Mouse (Mus musculus): ENCODE results near the gene Rnd2.
A peak's percentile ranks its signal among the peaks of the same experiment; 100 is the strongest.
"Not testable (repeated sequence)": the region's sequence is repeated elsewhere in the genome, so short reads cannot be mapped to it uniquely, and the experiment has no call there.

The Rnd2 gene

GRCm38 (mm10) chr11:101447786-101448185 lies 17.0 kb upstream of the Rnd2 start:
- no peak for DNase-seq

DNA sequence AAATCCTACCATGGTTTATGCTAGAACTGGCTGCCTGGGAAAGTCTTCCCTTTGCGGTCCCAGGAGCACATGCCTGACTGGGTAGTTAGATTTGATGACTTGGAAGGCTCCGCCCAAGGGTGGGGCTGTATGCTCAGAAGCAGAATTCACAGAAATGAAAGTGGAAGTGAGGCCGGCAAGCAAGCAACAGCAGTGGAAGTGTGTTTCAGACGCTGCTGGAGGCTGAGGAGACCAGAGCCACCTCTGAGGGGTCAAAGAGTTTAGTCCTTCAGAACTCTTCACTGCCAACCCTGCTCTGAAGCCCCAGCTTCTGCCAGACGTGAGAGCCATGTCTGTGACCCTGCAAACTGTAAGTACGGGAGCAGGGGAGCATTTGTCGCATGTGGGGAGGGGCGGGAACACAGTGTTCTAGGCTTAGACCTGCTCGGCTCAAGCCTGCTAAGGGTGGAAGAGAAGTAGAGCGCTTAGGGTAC lies 16.5 kb upstream of the Rnd2 start, which contains the start of gene Ifi35:
Gene Ifi35, plus strand, starts transcription at position 134 of the 473 bp plus-strand sequence.
- peak; percentile 59 to 65 for DNase-seq

DNA sequence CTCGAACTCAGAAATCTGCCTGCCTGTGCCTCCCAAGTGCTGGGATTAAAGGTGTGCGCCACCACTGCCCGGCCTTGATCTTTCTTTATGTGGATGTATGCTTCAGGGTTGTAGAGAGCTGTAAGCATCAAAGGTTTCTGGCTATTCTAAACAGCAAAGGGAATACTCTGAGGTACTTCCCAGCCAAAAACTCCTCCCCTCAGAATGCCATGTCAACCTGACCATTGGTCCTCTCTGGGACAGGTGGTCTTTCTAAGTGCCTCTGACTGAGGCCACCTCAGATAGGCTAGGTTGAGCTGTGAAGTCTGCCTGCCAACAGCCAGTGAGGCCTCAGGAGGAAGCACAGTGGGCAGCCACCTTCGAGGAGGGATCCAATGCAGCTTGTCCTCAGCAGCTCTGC lies 15.9 kb upstream of the Rnd2 start:
- DNase-seq, result no peak

DNA sequence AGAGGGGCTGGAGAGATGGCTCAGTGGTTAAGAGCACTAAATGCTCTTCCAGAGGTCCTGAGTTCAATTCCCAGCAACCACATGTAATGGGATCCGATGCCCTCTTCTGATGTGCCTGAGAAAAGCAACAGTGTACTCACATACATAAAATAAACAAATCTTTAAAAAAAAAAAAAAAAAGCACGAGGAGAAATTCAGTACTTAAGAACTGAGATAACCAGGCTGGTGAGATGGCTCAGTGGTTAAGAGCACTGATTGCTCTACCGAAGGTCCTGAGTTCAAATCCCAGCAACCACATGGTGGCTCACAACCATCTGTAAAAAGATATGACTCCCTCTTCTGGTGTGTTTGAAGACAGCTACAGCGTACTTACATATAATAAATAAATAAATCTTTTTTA lies 15.2 kb upstream of the Rnd2 start:
- not testable (repeated sequence) for DNase-seq

GRCm38 (mm10) chr11:101450394-101450793 lies 14.4 kb upstream of the Rnd2 start:
- DNase-seq, result no peak

GRCm38 (mm10) chr11:101451536-101451935 lies 13.3 kb upstream of the Rnd2 start:
- no peak for DNase-seq

DNA sequence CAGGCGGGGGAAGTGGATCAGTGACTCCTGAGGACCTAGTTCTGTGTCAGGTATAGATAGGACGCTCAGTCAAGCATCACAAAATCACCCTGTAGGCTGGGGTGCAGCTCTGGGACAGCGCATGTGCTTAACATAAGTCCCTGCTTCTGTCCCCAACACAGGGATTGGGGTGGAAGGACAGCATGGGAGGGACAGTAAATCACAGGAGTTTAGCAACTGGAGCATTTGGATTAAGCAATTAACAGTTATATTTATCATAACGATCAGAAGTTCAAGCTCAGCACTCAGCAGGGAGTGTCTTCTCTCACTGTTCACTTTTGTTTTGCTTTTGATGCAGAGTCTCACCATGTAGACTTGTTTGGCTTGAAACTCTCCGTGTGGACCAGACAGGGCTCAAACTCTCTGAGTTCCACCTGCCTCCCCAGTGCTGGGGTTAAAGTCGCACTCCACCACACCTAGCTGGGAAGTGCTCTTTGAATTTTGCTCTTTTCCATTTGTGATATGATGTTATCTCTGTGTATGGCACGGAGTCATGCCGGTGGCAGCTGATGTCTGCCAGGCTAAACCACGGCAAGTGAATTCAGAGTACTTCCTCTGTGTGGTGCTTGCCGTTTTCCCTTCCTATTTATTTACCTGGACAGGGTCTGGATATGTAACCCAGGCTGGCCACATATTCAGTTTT lies 12.6 kb upstream of the Rnd2 start:
- DNase-seq, result no peak

DNA sequence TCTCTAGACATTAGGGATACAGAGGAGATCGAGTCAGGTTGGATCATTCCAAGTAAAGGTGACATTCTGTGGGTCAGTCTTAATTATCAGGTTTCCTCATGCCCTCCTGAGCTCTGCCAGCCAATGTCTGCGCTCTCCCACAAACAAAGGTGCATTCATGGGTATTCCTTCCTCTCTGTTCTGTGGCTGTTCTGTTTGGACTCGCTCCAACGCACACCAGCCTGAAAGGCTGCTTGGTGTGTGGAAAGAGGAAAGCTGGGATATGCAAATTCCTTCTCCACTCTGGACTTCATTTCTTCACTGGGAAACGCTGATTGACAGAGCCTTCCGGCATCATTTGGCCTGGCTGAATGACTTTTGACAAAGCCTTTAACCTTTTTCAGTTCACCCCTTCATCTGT lies 10.1 kb upstream of the Rnd2 start:
- no peak for DNase-seq

GRCm38 (mm10) chr11:101455627-101456026 lies 9.2 kb upstream of the Rnd2 start:
- no peak for DNase-seq

DNA sequence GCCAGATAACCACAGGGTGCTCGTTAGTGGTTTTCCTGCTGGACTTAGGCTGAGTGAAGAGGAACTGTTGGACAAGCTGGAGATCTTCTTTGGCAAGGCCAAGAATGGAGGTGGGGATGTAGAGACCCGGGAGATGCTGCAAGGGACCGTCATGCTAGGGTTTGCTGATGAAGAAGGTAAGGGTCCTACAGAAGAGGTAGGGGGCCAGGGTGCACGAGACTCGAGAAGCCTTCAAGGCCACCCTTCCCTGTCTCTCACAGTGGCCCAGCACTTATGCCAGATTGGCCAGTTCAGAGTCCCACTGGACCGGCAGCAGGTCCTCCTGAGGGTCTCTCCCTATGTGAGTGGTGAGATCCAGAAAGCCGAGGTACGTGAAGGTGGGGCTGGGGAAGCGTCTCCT lies 7.2 kb upstream of the Rnd2 start:
- DNase-seq, result no peak

- DNase-seq, result no peak
These were observed 6.6 kb upstream of the Rnd2 start for GRCm38 (mm10) chr11:101458217-101458616.

DNA sequence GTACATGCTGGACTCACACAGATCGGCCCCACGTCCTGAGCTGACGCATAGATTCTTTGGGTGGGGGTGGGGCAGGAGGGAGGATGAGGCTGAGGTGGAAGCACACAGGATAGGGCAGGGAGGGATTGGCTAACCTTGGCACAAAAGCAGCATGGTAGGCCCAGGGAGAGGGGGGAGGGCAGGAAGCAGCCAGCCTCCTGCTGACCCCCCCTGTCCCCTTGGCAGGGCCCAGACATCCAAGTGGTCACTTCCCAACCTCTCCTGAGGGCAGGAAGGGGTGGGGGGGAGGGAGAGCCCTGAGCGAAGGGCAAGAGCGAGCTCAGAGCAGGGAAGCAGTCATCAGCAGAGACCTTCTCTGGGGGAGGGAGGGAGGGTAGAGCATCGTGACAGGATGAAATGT lies 5.1 kb upstream of the Rnd2 start:
- DNase-seq, result no peak

- DNase-seq, result no peak
These were observed 4.5 kb upstream of the Rnd2 start for GRCm38 (mm10) chr11:101460321-101460720.

DNA sequence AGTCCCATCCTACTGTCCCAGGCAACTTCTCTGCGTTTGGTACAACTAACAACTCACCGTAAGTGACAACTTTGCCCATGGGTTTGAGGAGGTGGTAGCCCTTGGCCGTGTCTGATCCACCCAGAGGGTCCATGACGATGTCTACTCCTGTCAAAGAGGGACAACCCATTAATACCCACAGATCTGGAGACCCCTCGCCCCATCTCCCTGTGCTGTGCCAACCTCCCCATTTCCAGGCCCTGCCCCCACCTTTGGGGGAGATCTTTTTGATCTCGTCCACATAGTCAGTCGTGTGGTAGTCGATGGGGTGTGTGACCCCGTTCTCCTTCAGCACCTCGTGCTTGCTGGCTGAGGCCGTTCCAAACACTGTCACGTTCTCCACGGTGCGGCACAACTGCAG lies 2.7 kb upstream of the Rnd2 start:
- DNase-seq, result no peak

DNA sequence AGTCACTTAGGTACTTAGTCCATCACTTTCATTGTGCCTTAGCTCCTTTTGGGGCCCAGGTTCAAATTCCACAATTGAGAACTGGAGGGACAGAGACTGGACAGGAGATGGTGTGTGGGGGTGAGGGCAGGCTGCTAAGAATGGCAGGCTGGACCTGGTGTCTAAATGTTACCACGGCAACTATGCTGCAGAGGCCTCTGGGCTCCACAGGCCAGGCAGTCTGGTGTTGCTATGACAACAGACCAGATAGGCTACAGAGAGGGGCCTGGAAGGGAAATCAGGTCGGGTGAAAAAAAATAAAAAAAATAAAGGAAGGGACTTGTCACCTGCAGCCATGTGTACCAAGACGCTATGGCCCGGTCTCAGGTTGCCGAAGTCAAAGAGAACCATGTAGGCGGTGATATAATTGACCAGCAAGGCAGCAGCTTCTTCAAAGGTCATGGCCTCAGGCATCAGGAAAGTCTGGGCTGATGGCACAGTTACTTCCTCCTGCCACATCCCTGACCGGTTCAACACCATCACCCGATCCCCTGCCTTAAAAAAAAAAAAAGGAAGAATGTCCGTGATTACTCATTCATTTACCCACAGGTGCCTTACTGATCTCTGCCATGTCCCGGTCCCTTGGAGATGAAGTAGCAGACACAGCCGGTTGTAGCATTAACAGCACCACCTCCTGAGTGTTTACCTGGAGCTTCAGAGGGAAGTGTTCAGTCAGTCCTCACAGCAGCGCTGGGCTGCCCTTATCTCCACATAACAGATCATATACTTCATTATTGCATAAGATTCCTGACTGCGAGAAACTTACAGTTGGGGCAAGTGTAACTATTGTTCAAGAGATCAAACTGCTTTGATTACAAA lies 2.0 kb upstream of the Rnd2 start:
- no peak for DNase-seq

DNA sequence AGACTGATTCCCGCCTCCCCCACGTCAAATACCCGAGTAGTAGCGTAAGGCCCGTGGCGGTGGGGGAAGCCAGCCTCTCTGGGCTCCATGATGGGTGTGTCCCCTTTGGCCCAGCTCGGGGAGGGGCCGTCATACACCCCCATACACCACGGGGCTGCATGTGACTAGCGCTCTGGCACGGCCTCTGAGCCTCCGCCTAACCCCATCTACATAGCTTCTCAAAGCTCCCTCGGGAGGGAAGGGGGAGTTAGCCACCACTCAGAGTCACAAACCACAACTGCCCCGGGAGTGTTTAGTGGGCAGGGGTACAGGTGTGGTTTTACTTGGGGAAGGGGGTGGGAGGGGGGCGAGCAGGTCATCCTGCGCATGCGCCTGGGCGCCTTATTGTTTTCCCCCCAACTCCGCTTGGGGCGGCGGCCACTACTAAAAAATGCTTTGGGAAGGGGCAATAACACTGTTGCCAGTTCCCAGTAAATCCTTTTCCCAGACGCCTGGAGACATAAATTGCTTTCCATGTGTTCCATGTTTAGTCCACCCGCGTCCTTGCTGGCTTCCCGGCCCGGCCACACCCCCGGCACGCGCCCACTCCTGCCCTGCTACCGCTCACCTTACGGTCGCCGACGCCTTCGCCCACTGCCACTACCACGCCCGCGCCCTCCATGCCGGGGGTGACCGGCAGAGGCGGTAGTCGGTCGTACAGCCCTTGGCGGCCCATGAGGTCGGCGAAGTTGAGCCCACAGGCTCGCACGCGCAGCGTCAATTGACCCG lies 486 bp downstream of the Rnd2 start:
- peak; percentile 37 to 44 for DNase-seq

DNA sequence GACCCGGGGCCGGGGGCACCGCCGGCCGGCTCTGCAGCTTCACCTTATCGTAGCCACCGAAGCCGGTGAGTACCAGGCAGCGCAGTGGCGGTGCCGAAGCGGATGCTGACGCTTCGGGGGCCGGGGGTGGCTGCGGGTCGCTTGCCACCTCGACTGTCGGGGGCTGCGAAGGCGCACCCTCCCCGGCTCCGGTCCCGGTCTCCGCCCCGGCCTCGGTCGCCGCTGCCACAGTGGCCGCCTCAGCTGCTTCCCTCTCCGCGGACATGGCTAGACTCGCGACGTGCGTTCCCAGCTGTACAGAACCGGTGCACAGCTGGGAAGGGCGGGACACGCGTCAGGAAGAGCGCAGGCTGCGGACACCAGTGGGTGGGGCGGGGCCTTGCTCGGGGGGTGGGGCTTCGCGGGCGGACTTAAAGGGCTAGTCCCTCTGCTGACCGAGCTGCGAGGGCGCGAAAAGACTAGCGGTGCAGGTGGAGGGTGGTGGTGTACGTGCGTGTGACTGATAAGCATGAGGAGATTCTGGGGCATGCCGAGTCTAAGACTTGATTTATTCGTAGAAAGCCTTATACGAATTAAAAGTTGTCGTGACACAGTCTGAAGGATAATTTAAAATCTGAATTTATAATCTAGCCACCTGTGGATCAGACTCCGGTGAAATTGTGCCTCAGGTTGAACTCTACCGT lies 1.2 kb downstream of the Rnd2 start, which contains the start of gene Vat1:
Gene Vat1, minus strand, starts transcription at position 362 of the 683 bp plus-strand sequence.
- DNase-seq, result peak; percentile 53 to 58

GRCm38 (mm10) chr11:101466552-101466950 lies 1.8 kb downstream of the Rnd2 start:
- not testable (repeated sequence) for DNase-seq

GRCm38 (mm10) chr11:101467477-101468262 lies 2.9 kb downstream of the Rnd2 start:
- peak; percentile 53 to 64 for DNase-seq

DNA sequence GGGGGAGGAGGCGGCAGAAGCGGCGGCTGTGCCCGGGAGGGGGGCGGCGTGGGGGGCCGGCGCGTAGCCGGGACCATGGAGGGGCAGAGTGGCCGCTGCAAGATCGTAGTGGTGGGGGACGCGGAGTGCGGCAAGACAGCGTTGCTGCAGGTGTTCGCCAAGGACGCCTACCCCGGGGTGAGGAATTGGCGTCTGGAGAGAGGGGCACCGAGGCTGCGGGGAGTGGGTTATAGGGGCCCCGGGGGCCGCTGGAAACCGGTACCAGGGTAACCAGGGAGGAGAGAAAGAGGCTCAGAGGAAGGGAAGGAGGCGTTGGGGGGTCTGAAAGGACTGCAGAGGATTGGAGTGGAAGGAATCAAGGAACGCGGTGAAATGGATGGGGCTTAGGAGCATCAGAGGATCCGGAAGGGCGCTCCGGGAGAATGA lies 3.5 kb downstream of the Rnd2 start:
- DNase-seq, result peak in 1 of 2 experiments; percentile 52

DNA sequence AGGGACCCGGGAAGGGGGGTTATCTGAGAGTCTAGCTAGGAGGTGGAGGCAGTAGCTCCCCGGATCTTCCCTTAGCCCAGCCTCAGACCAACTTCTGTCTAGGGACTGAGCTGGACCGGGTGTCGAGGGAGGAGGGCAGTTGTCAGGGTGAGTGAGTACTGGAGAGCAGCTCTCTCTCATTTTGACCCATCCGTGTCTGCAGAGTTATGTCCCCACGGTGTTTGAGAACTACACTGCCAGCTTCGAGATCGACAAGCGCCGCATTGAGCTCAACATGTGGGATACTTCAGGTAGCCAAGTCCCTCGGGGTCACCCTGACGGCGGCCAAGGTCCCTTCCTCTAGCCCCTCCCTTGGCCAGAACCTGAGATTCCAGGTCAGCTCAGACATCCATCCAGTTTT lies 3.9 kb downstream of the Rnd2 start:
- DNase-seq, result no peak

DNA sequence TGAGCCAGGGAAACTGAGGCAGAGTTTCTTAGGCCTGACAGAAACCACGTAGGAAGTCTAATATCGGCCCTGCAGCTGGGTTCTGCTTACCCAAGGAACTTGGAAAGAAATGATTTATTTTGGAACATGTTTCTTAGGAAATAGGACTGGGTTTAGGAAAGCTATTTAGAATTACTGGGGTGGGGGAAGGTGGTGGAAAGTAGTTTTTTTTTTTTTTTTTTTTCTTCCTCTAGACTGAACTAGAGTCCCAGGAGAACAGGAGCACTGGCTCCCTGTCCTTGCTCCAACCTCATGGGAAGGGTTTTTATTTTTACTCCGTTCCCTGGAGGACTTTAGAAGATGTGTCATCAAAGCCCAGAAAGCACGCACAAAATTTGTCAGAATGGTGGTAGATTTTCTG lies 4.4 kb downstream of the Rnd2 start:
- no peak for DNase-seq

Measured in thymus, adult 18-20 months (tissue).